In the genomic region with DNA sequence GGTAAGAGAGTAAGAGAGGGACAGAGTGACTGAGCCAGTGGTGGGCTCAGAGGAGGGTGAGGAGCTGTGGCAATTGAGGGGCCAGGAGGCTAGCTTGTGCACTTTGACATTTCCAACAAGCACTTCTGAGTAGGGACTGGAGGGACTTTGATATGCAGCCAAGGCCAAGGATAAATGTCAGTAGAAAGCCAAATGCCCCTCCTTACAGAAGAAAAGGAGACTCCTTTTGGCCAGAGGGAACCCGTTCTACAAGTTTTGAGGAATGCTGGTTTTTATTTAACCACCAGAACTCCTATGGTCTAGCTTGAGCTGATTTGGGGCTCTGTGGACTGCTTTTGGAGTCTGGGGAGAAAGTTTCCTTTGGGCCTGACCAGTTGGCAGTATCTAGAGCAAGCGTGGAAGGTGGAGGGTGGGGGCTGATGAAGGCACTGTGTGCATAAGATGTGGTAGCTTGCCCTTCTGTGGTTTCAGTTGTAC, we compare ENCODE assay signal across 14 mouse cellular contexts.
DNase-seq lines count a peak whose midpoint lies in the region; ATAC-seq and TF ChIP-seq lines count a peak whose summit lies in the region.
"Had no signal": no experiment of that assay in that cellular context is flagged by ENCODE, and none has a peak within 500 bp of the region (broad histone marks: within the 10 kb centered on the region; RNA-seq: fewer than 3 reads in every experiment).

No protein-coding gene starts in this region.

- H3K9ac ChIP-seq in ES-Bruce4 (ENCODE audit: low read depth, poor library complexity, severe bottlenecking): no peak overlapping the region
- no peak overlapping the region for H3K9ac ChIP-seq in embryonic facial prominence, embryonic 14.5 days (ENCODE audit: low read depth, low read length)
- no peak overlapping the region for H3K9ac ChIP-seq in kidney, embryonic 16.5 days (replicated peaks; ENCODE audit: low read length)
- no peak overlapping the region for H3K9ac ChIP-seq in hindbrain, embryonic 13.5 days
- H3K9ac ChIP-seq: forebrain, embryonic 12.5 days; hindbrain, embryonic 15.5 days; limb, embryonic 13.5 days had no signal

- no peaks in the 10 kb centered on the region for H3K36me3 ChIP-seq in ES-Bruce4 (ENCODE audit: control insufficient read depth, insufficient read depth, low read length, poor library complexity, severe bottlenecking)
- H3K36me3 ChIP-seq in embryonic facial prominence, embryonic 14.5 days (ENCODE audit: control insufficient read depth, insufficient read depth, low read length): no peaks in the 10 kb centered on the region
- H3K36me3 ChIP-seq in kidney, embryonic 16.5 days (ENCODE audit: insufficient read depth, low read length): no peaks in the 10 kb centered on the region
- no peaks in the 10 kb centered on the region for H3K36me3 ChIP-seq in hindbrain, embryonic 13.5 days
- H3K36me3 ChIP-seq: forebrain, embryonic 12.5 days; hindbrain, embryonic 15.5 days; limb, embryonic 13.5 days had no signal

- no peaks in the 10 kb centered on the region for H3K27me3 ChIP-seq in ES-Bruce4 (ENCODE audit: control insufficient read depth, insufficient read depth, low read length, poor library complexity, severe bottlenecking)
- no peaks in the 10 kb centered on the region for H3K27me3 ChIP-seq in embryonic facial prominence, embryonic 14.5 days (replicated peaks; ENCODE audit: control insufficient read depth, insufficient read depth, low read length)
- H3K27me3 ChIP-seq in kidney, embryonic 16.5 days (ENCODE audit: insufficient read depth, low read length): no peaks in the 10 kb centered on the region
- no peaks in the 10 kb centered on the region for H3K27me3 ChIP-seq in hindbrain, embryonic 13.5 days
- H3K27me3 ChIP-seq: forebrain, embryonic 12.5 days; hindbrain, embryonic 15.5 days; limb, embryonic 13.5 days had no signal

- peak overlapping the region; percentile 44 for H3K27ac ChIP-seq in ES-Bruce4 (ENCODE audit: insufficient read depth, low read length)
- H3K27ac ChIP-seq in embryonic facial prominence, embryonic 14.5 days (replicated peaks; ENCODE audit: low read depth, low read length): 0 out of 2 replicates have a peak overlapping the region, but pooled peaks have one; percentile 5
- peak overlapping the region; percentile 58; the same call in 1 of the 2 replicates for H3K27ac ChIP-seq in kidney, embryonic 16.5 days (ENCODE audit: low read length)
- H3K27ac ChIP-seq in hindbrain, embryonic 13.5 days: no peak overlapping the region
- H3K27ac ChIP-seq: forebrain, embryonic 12.5 days; hindbrain, embryonic 15.5 days; limb, embryonic 13.5 days; macrophage had no signal

- no peak for TF ChIP-seq POLR2A in ES-Bruce4 (IDR thresholded peaks at IDR 0.05; ENCODE audit: insufficient read depth, low read length)

- DNase-seq in embryonic facial prominence, embryonic 14.5 days (ENCODE audit: low spot score): peak; percentile 59
- peak; percentile 30 for DNase-seq in lung, postnatal 36 days
- no peak for DNase-seq in heart, adult 9 months (ENCODE audit: low spot score in 2 of 2)
- DNase-seq in thymus, postnatal 0 days (ENCODE audit: low spot score): no peak
- DNase-seq: cerebellum, adult 9-11 months; heart, adult 11 months; midbrain, embryonic 14.5 days had no signal

- no peak overlapping the region for H3K4me3 ChIP-seq in ES-Bruce4 (ENCODE audit: low read depth, low read length)
- H3K4me3 ChIP-seq in embryonic facial prominence, embryonic 14.5 days (ENCODE audit: low read depth, low read length): no peak overlapping the region
- H3K4me3 ChIP-seq in kidney, embryonic 16.5 days (ENCODE audit: low read length): no peak overlapping the region
- H3K4me3 ChIP-seq in hindbrain, embryonic 13.5 days: no peak overlapping the region
- H3K4me3 ChIP-seq: forebrain, embryonic 12.5 days; hindbrain, embryonic 15.5 days; limb, embryonic 13.5 days had no signal

- TF ChIP-seq CTCF in ES-Bruce4 (IDR thresholded peaks at IDR 0.05; ENCODE audit: low read depth, low read length): no peak

- peaks cover 4% of the 10 kb centered on the region; the same call in 1 of the 2 replicates for H3K9me3 ChIP-seq in ES-Bruce4 (replicated peaks; ENCODE audit: control insufficient read depth, insufficient read depth, low read length, poor library complexity, severe bottlenecking)
- no peaks in the 10 kb centered on the region for H3K9me3 ChIP-seq in embryonic facial prominence, embryonic 14.5 days (ENCODE audit: control insufficient read depth, low read length)
- no peaks in the 10 kb centered on the region for H3K9me3 ChIP-seq in kidney, embryonic 16.5 days (ENCODE audit: low read length)
- no peaks in the 10 kb centered on the region; the same call in 1 of the 2 replicates for H3K9me3 ChIP-seq in hindbrain, embryonic 13.5 days
- H3K9me3 ChIP-seq: forebrain, embryonic 12.5 days; hindbrain, embryonic 15.5 days; limb, embryonic 13.5 days had no signal

- TF ChIP-seq EP300 in ES-Bruce4 (IDR thresholded peaks at IDR 0.05; ENCODE audit: insufficient read depth, low read depth, low read length): no peak

- no peak overlapping the region for H3K4me2 ChIP-seq in embryonic facial prominence, embryonic 14.5 days (ENCODE audit: low read depth, low read length)
- H3K4me2 ChIP-seq in kidney, embryonic 16.5 days (replicated peaks; ENCODE audit: low read depth, low read length): peak overlapping the region; percentile 7; the same call in 1 of the 2 replicates
- no peak overlapping the region for H3K4me2 ChIP-seq in hindbrain, embryonic 13.5 days
- H3K4me2 ChIP-seq: forebrain, embryonic 12.5 days; hindbrain, embryonic 15.5 days; limb, embryonic 13.5 days had no signal

- peaks cover 2% of the 10 kb centered on the region for H3K4me1 ChIP-seq in ES-Bruce4 (ENCODE audit: control insufficient read depth, insufficient read depth, low read length)
- H3K4me1 ChIP-seq in embryonic facial prominence, embryonic 14.5 days (ENCODE audit: control insufficient read depth, insufficient read depth, low read length): no peaks in the 10 kb centered on the region
- H3K4me1 ChIP-seq in kidney, embryonic 16.5 days (ENCODE audit: insufficient read depth, low read length): no peaks in the 10 kb centered on the region
- no peaks in the 10 kb centered on the region for H3K4me1 ChIP-seq in hindbrain, embryonic 13.5 days (replicated peaks)
- H3K4me1 ChIP-seq: forebrain, embryonic 12.5 days; hindbrain, embryonic 15.5 days; limb, embryonic 13.5 days had no signal

- 69% methylated on average over 2 of the region's 2 CpGs for WGBS in embryonic facial prominence, embryonic 14.5 days
- 62% methylated on average over 2 of the region's 2 CpGs for WGBS in kidney, embryonic 16.5 days
- WGBS in hindbrain, embryonic 13.5 days: 92% methylated on average over 2 of the region's 2 CpGs

- peak; percentile 44; the same call in 1 of the 2 replicates for ATAC-seq in embryonic facial prominence, embryonic 14.5 days (ENCODE audit: low read depth)
- peak; percentile 79; the same call in 1 of the 2 replicates for ATAC-seq in kidney, embryonic 16.5 days (ENCODE audit: low FRiP score, low TSS enrichment)
- no peak for ATAC-seq in hindbrain, embryonic 13.5 days (ENCODE audit: low FRiP score)

Comparison
In these comparisons a context has a peak if more than half of its experiments do, and no peak if none do; other contexts are left out.
1. DNase-seq: peak in embryonic facial prominence, embryonic 14.5 days (single experiment) and lung, postnatal 36 days (single experiment); none in heart, adult 9 months (0 of 2) and thymus, postnatal 0 days (single experiment).